Mouse (Mus musculus) forebrain, postnatal 0 days (tissue): Measurements from ENCODE around the gene Plcl2. TPM values are rescaled to one million over a fixed set of nuclear protein-coding genes. Genes with fewer than 3 reads are reported as not detected.
"Not testable (repeated sequence)": the region's sequence is repeated elsewhere in the genome, so short reads cannot be mapped to it uniquely, and the experiment has no call there.

ENCODE experiments used
- ATAC-seq: fragments of 200-750 bp; cut with Nextera tagmentation; 2 replicates; pipeline ENCODE4 v1.8.0; 2017; ENCODE audit warnings: mild to moderate bottlenecking, moderate library complexity
- DNase-seq: peaks from one replicate; pipeline ENCODE4 v3.0.0-alpha.2; 2015
- H3K27ac ChIP-seq: fragments of 300-500 bp; sonication (generic); 2 replicates; pipeline ENCODE4 v1.5.1; 2014; ENCODE audit warnings: low read depth, mild to moderate bottlenecking, antibody characterized with exemption, low read length, moderate library complexity, mixed read lengths
- H3K27me3 ChIP-seq: fragments of 300-500 bp; sonication (generic); 2 replicates; pipeline ENCODE4 v1.6.1; 2014; ENCODE audit warnings: mild to moderate bottlenecking, low read length, mixed read lengths; ENCODE audit not compliant: insufficient read depth
- H3K36me3 ChIP-seq: fragments of 300-500 bp; sonication (generic); 2 replicates; pipeline ENCODE4 v1.6.1; 2014; ENCODE audit warnings: mild to moderate bottlenecking, moderate library complexity; ENCODE audit not compliant: insufficient read depth
- H3K4me1 ChIP-seq: fragments of 300-500 bp; sonication (generic); 2 replicates; pipeline ENCODE4 v1.6.1; 2014; ENCODE audit warnings: antibody characterized with exemption; ENCODE audit not compliant: insufficient read depth
- H3K4me2 ChIP-seq: fragments of 300-500 bp; sonication (generic); 2 replicates; pipeline ENCODE4 v1.6.1; 2014; ENCODE audit warnings: low read depth, mild to moderate bottlenecking, moderate library complexity
- H3K4me3 ChIP-seq: fragments of 300-500 bp; sonication (generic); 2 replicates; pipeline ENCODE4 v1.5.1; 2014; ENCODE audit warnings: low read depth, low read length, mixed read lengths
- H3K9ac ChIP-seq: fragments of 300-500 bp; sonication (generic); 2 replicates; pipeline ENCODE4 v1.6.1; 2014; ENCODE audit warnings: mild to moderate bottlenecking
- H3K9me3 ChIP-seq: fragments of 300-500 bp; sonication (generic); 2 replicates; pipeline ENCODE4 v1.6.1; 2016; ENCODE audit warnings: low read length
- CTCF ChIP-seq: sonication (generic); IDR thresholded peaks from 2 replicates; pipeline ENCODE4 v1.5.1; 2016; ENCODE audit warnings: antibody characterized with exemption, control low read depth, low read depth
- WGBS: fragments of 180-500 bp; shearing (Covaris S2); extraction: QIAGEN DNeasy Blood & Tissue Kit; methylation state at CpG from one replicate; pipeline ENCODE4 v1.1.7; 2014; 5-methylcytosine and 5-hydroxymethylcytosine counted together
- polyA plus RNA-seq: library from polyadenylated mRNA; unstranded; fragments of >200 nt; fragmentation: Nextera tagmentation; extraction: Ambion mirVana; gene quantifications from 2 replicates; pipeline ENCODE4 v1.2.1, GENCODE M21; 2015
- total RNA-seq: library from RNA; depleted of rRNA; stranded (reverse); fragments of >200 nt; gene quantifications from 2 replicates; pipeline ENCODE4 v1.2.3, GENCODE M21; 2014

Gene Plcl2
- total and polyA plus RNA-seq, 2 experiments from 2014 or later = 9.8 to 59.3 TPM

DNA sequence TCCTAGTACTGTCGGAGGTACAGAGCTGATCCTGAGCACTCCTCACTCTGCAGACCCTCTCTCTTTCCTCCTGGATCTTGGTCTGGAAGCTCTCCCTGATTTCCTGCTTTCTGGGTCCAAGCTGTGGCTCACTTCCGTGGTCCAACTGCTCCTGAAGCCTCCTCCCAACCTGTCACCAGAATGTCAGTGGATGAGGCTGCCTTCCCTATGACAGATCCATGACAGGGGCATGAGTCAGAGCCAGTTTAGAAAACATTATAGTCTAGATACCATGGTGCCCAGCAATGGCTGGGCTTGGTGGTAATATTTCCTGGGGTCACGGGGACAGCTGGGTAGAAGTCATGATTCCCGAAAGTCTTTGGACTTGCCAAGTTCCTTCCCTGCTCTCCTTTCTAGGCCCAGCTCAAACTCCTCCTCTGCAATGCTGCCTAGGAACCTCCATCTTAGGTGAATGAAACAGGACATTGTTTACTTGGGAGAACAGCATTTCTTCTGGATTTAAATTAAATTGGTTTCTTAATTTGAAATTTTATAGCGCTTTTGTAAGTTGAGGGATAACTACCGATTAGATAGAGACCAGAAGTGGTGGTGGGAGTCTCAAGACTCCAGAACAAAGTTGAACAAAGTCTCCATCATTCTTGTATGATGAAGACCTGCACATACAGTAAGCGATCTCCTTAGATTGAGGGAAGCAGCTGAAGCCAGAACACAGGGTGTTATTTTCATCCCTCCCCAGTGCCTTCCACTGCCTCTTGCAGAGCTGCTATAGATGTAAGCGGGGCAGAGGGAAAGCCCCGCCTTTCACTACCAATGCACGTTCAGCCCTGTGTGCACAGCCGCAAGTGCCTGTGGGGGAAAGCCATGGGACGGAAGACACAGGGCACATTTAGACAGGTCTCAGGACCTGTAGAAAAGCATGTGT is 170.7 kb downstream of the Plcl2 start:
- 92% methylated on average over 12 of the region's 12 CpGs for WGBS
- Histone ChIP-seq H3K27me3 (no peaks in the 10 kb centered on the region), H3K4me2 (no peak overlapping the region), H3K9me3 (no peaks in the 10 kb centered on the region), H3K4me3 (no peak overlapping the region), H3K27ac (no peak overlapping the region), H3K9ac (no peak overlapping the region), H3K36me3 (no peaks in the 10 kb centered on the region; the same call in 1 of the 2 replicates), H3K4me1 (peaks cover 2% of the 10 kb centered on the region; the same call in 1 of the 2 replicates)
- ATAC-seq (no peak), DNase-seq (no peak)
- no peak for TF ChIP-seq CTCF

DNA sequence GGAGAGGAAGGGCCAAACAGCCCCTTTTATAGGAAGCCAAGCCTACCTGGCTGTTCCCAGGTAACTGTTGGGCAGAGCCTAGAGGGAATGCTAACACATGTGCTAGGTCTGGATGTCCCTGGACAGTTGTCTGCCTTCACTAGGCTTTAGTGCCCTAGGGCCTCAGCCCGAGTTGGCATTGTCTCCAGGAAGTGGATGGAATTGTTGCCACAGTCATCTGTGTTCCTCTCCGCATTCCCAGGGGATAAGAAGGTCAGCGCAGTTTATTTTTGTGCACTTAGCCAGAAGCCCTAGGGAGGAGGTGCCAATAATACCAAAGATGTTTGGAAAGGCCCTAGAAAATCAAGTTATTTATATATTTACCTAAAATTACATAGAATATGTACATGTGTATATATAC is 173.5 kb downstream of the Plcl2 start:
- Histone ChIP-seq H3K4me2 (no peak overlapping the region), H3K9me3 (no peaks in the 10 kb centered on the region), H3K27ac (no peak overlapping the region), H3K36me3 (peaks cover 3% of the 10 kb centered on the region), H3K27me3 (no peaks in the 10 kb centered on the region), H3K4me3 (no peak overlapping the region), H3K4me1 (peaks cover 2% of the 10 kb centered on the region; the same call in 1 of the 2 replicates), H3K9ac (no peak overlapping the region)
- no peak for TF ChIP-seq CTCF
- DNase-seq (no peak), ATAC-seq (no peak)
- WGBS = 80% methylated on average over 3 of the region's 3 CpGs

DNA sequence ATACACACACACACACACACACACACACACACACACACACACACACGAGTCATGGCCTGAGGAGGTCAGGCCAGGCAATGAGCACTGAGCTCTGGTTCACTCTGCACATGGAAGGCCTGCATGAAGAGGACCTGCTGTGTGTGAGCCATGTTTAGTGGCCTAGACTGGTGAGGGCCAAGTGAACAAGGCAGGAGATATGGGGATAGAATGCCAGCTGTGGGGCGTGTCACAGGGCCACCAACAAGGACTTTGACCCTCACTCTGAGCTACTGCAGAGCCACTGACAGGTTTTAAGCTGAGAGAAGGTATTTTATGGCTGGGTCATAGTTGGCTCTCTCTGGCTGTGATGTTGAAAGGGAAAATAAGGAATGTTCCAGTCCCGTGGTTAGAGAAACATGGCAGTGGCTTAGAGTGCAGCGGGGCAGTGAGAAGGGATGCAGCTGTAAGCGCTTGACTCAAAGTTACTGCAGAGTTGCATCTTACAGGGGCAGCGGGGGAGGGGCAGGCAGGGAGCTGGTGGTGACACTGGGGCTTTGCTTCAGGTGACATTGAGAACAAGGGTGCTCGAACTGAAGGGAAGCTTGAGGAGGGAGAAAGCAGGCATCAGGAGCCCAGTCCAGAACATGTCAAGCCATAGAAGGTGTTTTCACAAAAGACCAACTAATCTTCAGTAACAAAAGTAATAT is 175.9 kb downstream of the Plcl2 start:
- H3K36me3 ChIP-seq = peaks cover 14% of the 10 kb centered on the region
- H3K27ac ChIP-seq = no peak overlapping the region
- H3K4me2 ChIP-seq = no peak overlapping the region
- no peaks in the 10 kb centered on the region for H3K4me1 ChIP-seq
- no peak overlapping the region for H3K9ac ChIP-seq
- no peak for DNase-seq
- no peak for TF ChIP-seq CTCF
- no peaks in the 10 kb centered on the region for H3K27me3 ChIP-seq
- no peak overlapping the region for H3K4me3 ChIP-seq
- no peak for ATAC-seq
- 77% methylated on average over 7 of the region's 7 CpGs for WGBS
- no peaks in the 10 kb centered on the region for H3K9me3 ChIP-seq

DNA sequence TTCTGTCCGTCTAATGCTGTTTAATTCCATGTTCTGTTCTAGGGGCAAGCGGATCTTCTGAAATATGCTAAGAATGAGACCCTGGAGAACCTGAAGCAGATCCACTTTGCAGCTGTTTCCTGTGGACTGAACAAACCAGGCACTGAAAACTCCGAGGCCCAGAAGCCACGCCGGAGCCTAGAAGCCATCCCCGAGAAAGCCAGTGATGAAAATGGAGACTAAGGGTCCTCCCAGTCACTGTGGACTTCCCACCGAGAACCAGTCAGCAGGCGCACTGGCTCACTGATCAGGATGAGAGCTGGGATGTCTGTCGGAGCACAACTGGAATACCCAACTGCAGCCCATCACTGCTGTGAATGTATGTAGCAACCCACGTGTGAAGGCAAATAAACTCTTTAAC is 178.5 kb downstream of the Plcl2 start:
- Histone ChIP-seq H3K4me3 (no peak overlapping the region), H3K27ac (no peak overlapping the region), H3K9ac (no peak overlapping the region), H3K4me1 (no peaks in the 10 kb centered on the region), H3K4me2 (no peak overlapping the region), H3K9me3 (no peaks in the 10 kb centered on the region), H3K36me3 (peaks cover 19% of the 10 kb centered on the region), H3K27me3 (no peaks in the 10 kb centered on the region)
- TF ChIP-seq CTCF = no peak
- WGBS = 85% methylated on average over 10 of the region's 10 CpGs
- no peak for ATAC-seq
- DNase-seq = no peak

DNA sequence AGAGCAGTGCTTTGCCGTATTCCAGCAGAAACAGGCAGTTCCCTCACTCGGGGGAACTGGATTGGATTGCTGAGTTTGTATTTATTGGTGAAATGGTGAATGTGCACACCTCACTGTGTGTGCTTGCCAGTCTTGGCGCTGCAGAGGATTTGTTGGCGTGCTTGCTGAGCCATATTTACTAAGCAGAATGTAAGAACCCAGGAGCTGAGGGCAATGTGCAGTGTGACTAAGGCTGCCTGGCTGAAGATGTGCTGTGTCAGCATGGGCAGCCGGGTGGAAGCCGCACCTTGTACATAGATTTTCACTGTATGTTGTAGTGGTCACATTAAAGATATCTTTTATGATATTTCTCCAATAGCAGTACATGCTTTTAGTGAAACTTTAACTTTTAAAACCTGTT is 178.9 kb downstream of the Plcl2 start:
- Histone ChIP-seq H3K36me3 (peaks cover 19% of the 10 kb centered on the region), H3K27ac (no peak overlapping the region), H3K4me2 (no peak overlapping the region), H3K27me3 (no peaks in the 10 kb centered on the region), H3K4me1 (no peaks in the 10 kb centered on the region), H3K4me3 (no peak overlapping the region), H3K9ac (no peak overlapping the region), H3K9me3 (no peaks in the 10 kb centered on the region)
- ATAC-seq = no peak
- WGBS = 79% methylated on average over 6 of the region's 6 CpGs
- TF ChIP-seq CTCF = no peak
- DNase-seq = no peak

DNA sequence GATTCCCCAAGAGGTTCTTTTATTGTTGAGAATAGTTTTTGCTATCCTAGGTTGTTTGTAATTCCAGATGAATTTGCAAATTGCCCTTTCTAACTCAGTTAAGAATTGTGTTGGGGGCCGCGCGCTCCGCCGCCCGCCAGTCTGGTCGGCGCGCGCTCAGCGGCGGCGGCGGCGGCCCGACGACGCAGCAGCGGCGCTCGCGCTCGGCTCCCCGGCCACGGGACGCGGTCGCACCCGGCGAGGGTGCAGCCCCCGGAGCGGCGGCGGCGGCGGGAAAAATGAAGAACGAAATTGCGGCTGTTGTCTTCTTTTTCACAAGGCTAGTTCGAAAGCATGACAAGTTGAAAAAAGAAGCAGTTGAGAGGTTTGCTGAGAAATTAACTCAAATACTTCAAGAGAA is 189.2 kb downstream of the Plcl2 start:
- WGBS = 2% methylated on average over 32 of the region's 39 CpGs
- H3K27me3 ChIP-seq, DNase-seq, H3K27ac ChIP-seq, H3K36me3 ChIP-seq, H3K9ac ChIP-seq, H3K4me1 ChIP-seq, H3K9me3 ChIP-seq: not testable (repeated sequence)
- 0 out of 2 replicates have a peak, but pooled peaks have one; percentile 42 for ATAC-seq
- H3K4me2 ChIP-seq = peak overlapping the region; percentile 51
- peak overlapping the region; percentile 27 for H3K4me3 ChIP-seq
